Mouse (Mus musculus) left cerebral cortex, postnatal 14 days (tissue): ENCODE data around the gene Cntnap5c. TPM values are rescaled to one million over a fixed set of nuclear protein-coding genes. Genes with fewer than 3 reads are reported as not detected.
A peak's percentile ranks its signal among the peaks of the same experiment; 100 is the strongest.

Experiments
- DNase-seq, 2 experiments: peaks; one replicate each; pipeline ENCODE4 v3.0.0; 2021 to 2022; ENCODE audit warnings: low spot score in 2 of 2, mixed read lengths in 1 of 2
- intact Hi-C: fragments of 180-260 bp; cut with DNase I; formaldehyde crosslinking; loops from one replicate; pipeline ENCODE4 v1.15.1; 2025
- total RNA-seq, 2 experiments: library from RNA; stranded (reverse); gene quantifications; 2 replicates each; pipeline ENCODE4 v1.2.3; 2021

Cntnap5c gene
- total RNA-seq, 2 experiments from 2014 or later = 6.5 to 7.9 TPM

GRCm38 (mm10) chr17:57996461-57996860 lies 227.1 kb downstream of the Cntnap5c start:
- no peak for DNase-seq
- intact Hi-C loops = no loop called here

GRCm38 (mm10) chr17:57999080-57999479 lies 229.7 kb downstream of the Cntnap5c start:
- intact Hi-C loops = no loop called here

GRCm38 (mm10) chr17:58002845-58003244 lies 233.5 kb downstream of the Cntnap5c start:
- DNase-seq = no peak
- intact Hi-C loops = no loop called here

More at GRCm38 (mm10) chr17:57999080-57999479, 229.7 kb downstream of the Cntnap5c start:
- no peak for DNase-seq

GRCm38 (mm10) chr17:58003322-58003721 lies 234.0 kb downstream of the Cntnap5c start:
- intact Hi-C loops = no loop called here
- DNase-seq = no peak

- intact Hi-C loops = no loop called here
- DNase-seq = no peak
These were observed 235.1 kb downstream of the Cntnap5c start for GRCm38 (mm10) chr17:58004491-58004890.

GRCm38 (mm10) chr17:58041178-58041577 lies 271.8 kb downstream of the Cntnap5c start:
- no peak for DNase-seq
- intact Hi-C loops = no loop called here

GRCm38 (mm10) chr17:58045149-58045548 lies 275.8 kb downstream of the Cntnap5c start:
- intact Hi-C loops = no loop called here

GRCm38 (mm10) chr17:58069912-58070311 lies 300.5 kb downstream of the Cntnap5c start:
- DNase-seq = no peak
- intact Hi-C loops = no loop called here

More at GRCm38 (mm10) chr17:58045149-58045548, 275.8 kb downstream of the Cntnap5c start:
- no peak for DNase-seq

- DNase-seq = peak; percentile 6 to 11
- intact Hi-C loops = no loop called here
These were observed 313.3 kb downstream of the Cntnap5c start for GRCm38 (mm10) chr17:58082676-58083075.

GRCm38 (mm10) chr17:58104505-58104904 lies 335.1 kb downstream of the Cntnap5c start:
- intact Hi-C loops = no loop called here
- DNase-seq = no peak

- DNase-seq = no peak
- intact Hi-C loops = no loop called here
These were observed 338.5 kb downstream of the Cntnap5c start for GRCm38 (mm10) chr17:58107901-58108300.

GRCm38 (mm10) chr17:58108335-58108734 lies 339.0 kb downstream of the Cntnap5c start:
- DNase-seq = peak in 1 of 2 experiments; percentile 9
- intact Hi-C loops = no loop called here

- peak; percentile 62 to 84 for DNase-seq
- intact Hi-C loops = no loop called here
These were observed 417.8 kb downstream of the Cntnap5c start for GRCm38 (mm10) chr17:58187171-58187570.

- intact Hi-C loops = no loop called here
- DNase-seq = no peak
These were observed 431.8 kb downstream of the Cntnap5c start for GRCm38 (mm10) chr17:58201148-58201547.

- intact Hi-C loops = no loop called here
- DNase-seq = no peak
These were observed 498.7 kb downstream of the Cntnap5c start for GRCm38 (mm10) chr17:58268058-58268457.

- intact Hi-C loops = no loop called here
- DNase-seq = peak in 1 of 2 experiments; percentile 16
These were observed 581.9 kb downstream of the Cntnap5c start for GRCm38 (mm10) chr17:58351310-58351709.

GRCm38 (mm10) chr17:58356224-58356623 lies 586.9 kb downstream of the Cntnap5c start:
- intact Hi-C loops = no loop called here
- no peak for DNase-seq

GRCm38 (mm10) chr17:58363582-58364267 lies 594.4 kb downstream of the Cntnap5c start:
- DNase-seq = no peak
- intact Hi-C loops = no loop called here

- no peak for DNase-seq
- intact Hi-C loops = no loop called here
These were observed 600.7 kb downstream of the Cntnap5c start for GRCm38 (mm10) chr17:58370089-58370488.

GRCm38 (mm10) chr17:58407769-58408168 lies 638.4 kb downstream of the Cntnap5c start:
- intact Hi-C loops = no loop called here
- no peak for DNase-seq

- DNase-seq = no peak
- intact Hi-C loops = no loop called here
These were observed 639.4 kb downstream of the Cntnap5c start for GRCm38 (mm10) chr17:58408756-58409155.
